Mouse (Mus musculus) forebrain, postnatal 0 days (tissue): ENCODE results near the gene Sh2d6. TPM values are rescaled to one million over a fixed set of nuclear protein-coding genes. Genes with fewer than 3 reads are reported as not detected.

Source experiments
- ATAC-seq: fragments of 200-750 bp; cut with Nextera tagmentation; 2 replicates; pipeline ENCODE4 v1.8.0; 2017; ENCODE audit warnings: mild to moderate bottlenecking, moderate library complexity
- DNase-seq: peaks from one replicate; pipeline ENCODE4 v3.0.0-alpha.2; 2015
- H3K27ac ChIP-seq: fragments of 300-500 bp; sonication (generic); 2 replicates; pipeline ENCODE4 v1.5.1; 2014; ENCODE audit warnings: low read depth, mild to moderate bottlenecking, antibody characterized with exemption, low read length, moderate library complexity, mixed read lengths
- H3K27me3 ChIP-seq: fragments of 300-500 bp; sonication (generic); 2 replicates; pipeline ENCODE4 v1.6.1; 2014; ENCODE audit warnings: mild to moderate bottlenecking, low read length, mixed read lengths; ENCODE audit not compliant: insufficient read depth
- H3K36me3 ChIP-seq: fragments of 300-500 bp; sonication (generic); 2 replicates; pipeline ENCODE4 v1.6.1; 2014; ENCODE audit warnings: mild to moderate bottlenecking, moderate library complexity; ENCODE audit not compliant: insufficient read depth
- H3K4me1 ChIP-seq: fragments of 300-500 bp; sonication (generic); 2 replicates; pipeline ENCODE4 v1.6.1; 2014; ENCODE audit warnings: antibody characterized with exemption; ENCODE audit not compliant: insufficient read depth
- H3K4me2 ChIP-seq: fragments of 300-500 bp; sonication (generic); 2 replicates; pipeline ENCODE4 v1.6.1; 2014; ENCODE audit warnings: low read depth, mild to moderate bottlenecking, moderate library complexity
- H3K4me3 ChIP-seq: fragments of 300-500 bp; sonication (generic); 2 replicates; pipeline ENCODE4 v1.5.1; 2014; ENCODE audit warnings: low read depth, low read length, mixed read lengths
- H3K9ac ChIP-seq: fragments of 300-500 bp; sonication (generic); 2 replicates; pipeline ENCODE4 v1.6.1; 2014; ENCODE audit warnings: mild to moderate bottlenecking
- H3K9me3 ChIP-seq: fragments of 300-500 bp; sonication (generic); 2 replicates; pipeline ENCODE4 v1.6.1; 2016; ENCODE audit warnings: low read length
- CTCF ChIP-seq: sonication (generic); IDR thresholded peaks from 2 replicates; pipeline ENCODE4 v1.5.1; 2016; ENCODE audit warnings: antibody characterized with exemption, control low read depth, low read depth
- WGBS: fragments of 180-500 bp; shearing (Covaris S2); extraction: QIAGEN DNeasy Blood & Tissue Kit; methylation state at CpG from one replicate; pipeline ENCODE4 v1.1.7; 2014; 5-methylcytosine and 5-hydroxymethylcytosine counted together
- polyA plus RNA-seq: library from polyadenylated mRNA; unstranded; fragments of >200 nt; fragmentation: Nextera tagmentation; extraction: Ambion mirVana; gene quantifications from 2 replicates; pipeline ENCODE4 v1.2.1, GENCODE M21; 2015
- total RNA-seq: library from RNA; depleted of rRNA; stranded (reverse); fragments of >200 nt; gene quantifications from 2 replicates; pipeline ENCODE4 v1.2.3, GENCODE M21; 2014

The Sh2d6 gene
- total and polyA plus RNA-seq, 2 experiments from 2014 or later = 0.24 to 0.47 TPM

DNA sequence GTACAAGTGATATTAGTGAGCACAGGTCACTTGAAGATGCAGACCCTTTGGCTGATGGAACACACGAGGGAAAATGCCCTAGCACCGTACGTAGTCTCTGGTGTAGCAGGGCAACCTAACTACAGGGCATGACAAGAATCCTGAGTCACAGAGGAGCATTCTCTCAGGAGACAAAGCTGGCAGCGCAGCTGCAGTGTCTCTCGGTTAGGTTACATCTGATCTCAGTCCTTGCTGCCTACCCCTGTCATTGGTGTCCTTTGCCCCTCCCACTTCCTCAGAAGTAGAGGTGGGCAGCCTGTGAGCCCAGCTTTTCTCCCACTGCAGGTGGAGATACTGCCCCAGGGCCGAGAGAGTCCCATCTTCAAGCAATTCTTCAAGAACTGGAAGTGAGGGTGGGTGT, 41.0 kb upstream of the Sh2d6 start:
- 46% methylated on average over 6 of the region's 6 CpGs for WGBS
- TF ChIP-seq CTCF = no peak
- no peak overlapping the region for H3K4me3 ChIP-seq

DNA sequence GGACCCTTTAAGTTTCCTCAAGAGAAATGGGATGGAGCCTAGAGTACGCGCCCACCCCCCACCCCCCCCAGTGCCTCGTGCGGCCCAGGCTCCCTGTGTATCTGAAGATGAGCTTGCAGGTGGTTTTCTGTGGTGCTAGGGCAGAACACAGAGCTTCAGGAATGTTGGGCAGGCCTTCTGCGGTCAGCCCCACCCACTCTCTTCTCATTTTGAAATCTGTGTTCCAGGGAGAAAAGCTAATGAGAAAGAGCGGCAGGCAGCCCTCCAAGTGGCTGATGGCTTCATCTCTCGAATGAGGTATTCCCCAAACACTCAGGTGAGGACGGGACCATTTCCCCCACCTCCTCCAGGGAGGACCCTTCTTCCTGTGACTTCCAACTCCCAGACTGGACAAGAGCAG, 39.3 kb upstream of the Sh2d6 start:
- WGBS = 68% methylated on average over 8 of the region's 8 CpGs
- no peaks in the 10 kb centered on the region for H3K36me3 ChIP-seq
- TF ChIP-seq CTCF = no peak
- H3K27ac ChIP-seq = no peak overlapping the region
- no peaks in the 10 kb centered on the region for H3K9me3 ChIP-seq
- H3K4me2 ChIP-seq = no peak overlapping the region
- ATAC-seq = no peak
- H3K9ac ChIP-seq = no peak overlapping the region
- no peaks in the 10 kb centered on the region for H3K27me3 ChIP-seq
- DNase-seq = no peak
- no peak overlapping the region for H3K4me3 ChIP-seq
- H3K4me1 ChIP-seq = no peaks in the 10 kb centered on the region

More for the DNA sequence above, 41.0 kb upstream of the Sh2d6 start:
- no peaks in the 10 kb centered on the region for H3K4me1 ChIP-seq
- H3K27ac ChIP-seq = no peak overlapping the region
- H3K4me2 ChIP-seq = no peak overlapping the region
- no peak overlapping the region for H3K9ac ChIP-seq
- no peaks in the 10 kb centered on the region for H3K9me3 ChIP-seq
- H3K36me3 ChIP-seq = no peaks in the 10 kb centered on the region
- no peak for ATAC-seq
- no peaks in the 10 kb centered on the region for H3K27me3 ChIP-seq
- no peak for DNase-seq

DNA sequence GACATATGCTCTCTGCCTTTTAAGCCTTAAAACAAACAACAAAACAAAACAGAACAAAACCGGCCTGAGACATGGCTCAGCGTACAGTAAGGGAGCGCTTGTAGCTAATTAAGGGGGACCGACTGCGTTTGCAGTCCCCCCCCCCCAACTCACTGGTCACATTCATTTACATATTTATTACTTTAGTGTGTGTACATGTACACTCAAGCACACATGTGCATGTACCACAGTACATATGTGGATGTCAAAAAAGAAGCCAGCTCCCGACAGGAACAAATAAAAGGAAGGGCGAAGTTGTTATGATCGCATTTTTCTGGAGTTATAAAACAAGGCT, 31.5 kb upstream of the Sh2d6 start:
- DNase-seq = no peak
- peaks cover 8% of the 10 kb centered on the region for H3K4me1 ChIP-seq
- H3K27me3 ChIP-seq = no peaks in the 10 kb centered on the region
- WGBS = 14% methylated on average over 8 of the region's 8 CpGs
- H3K27ac ChIP-seq = peak overlapping the region; percentile 77
- H3K4me3 ChIP-seq = peak overlapping the region; percentile 40
- TF ChIP-seq CTCF = no peak
- H3K36me3 ChIP-seq = no peaks in the 10 kb centered on the region
- H3K9me3 ChIP-seq = no peaks in the 10 kb centered on the region
- peak overlapping the region; percentile 64 for H3K4me2 ChIP-seq
- peak overlapping the region; percentile 49 for H3K9ac ChIP-seq
- ATAC-seq = no peak

DNA sequence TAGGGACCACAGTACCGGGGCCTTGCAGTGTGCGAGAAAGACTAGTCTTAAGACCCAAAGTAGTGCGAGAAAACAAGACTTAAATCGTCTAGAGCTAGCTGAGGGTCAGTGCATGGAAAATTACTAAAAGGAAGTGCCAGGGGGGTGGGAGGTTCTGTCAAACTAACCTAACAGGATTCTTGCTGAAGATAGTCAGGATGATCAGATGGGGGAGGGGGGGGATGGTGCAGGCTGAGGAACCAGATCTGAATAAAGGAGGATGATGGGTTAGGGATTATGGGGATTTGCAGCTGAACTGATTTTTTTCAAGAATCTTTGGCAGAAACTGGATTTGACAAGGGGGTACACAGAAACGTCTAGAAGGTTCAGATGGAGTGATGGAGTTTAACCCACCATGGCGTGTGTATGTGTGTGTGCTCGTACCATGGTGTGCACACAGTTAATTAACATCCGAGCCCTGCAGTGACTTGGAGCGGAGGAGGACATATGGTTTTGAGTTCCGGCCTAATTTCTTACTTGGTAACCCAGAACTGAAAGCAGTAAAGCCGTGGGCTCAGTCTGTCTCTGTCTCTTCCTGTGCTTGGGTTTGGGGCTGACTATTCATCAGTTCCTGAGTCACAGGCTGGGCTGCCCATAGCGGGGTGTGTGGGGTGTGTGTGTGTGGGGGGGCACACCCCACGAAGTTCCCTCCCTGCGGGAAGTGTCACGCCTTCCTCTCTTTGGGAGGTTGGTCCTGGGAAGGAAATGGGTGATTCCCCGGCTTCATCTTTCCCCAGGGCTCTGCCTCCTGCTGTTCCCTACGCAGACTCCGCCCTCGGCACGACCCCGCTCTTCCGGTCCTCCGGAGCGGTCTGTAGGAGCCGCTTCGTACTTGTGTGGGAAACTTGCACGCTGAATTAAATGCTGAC, 30.9 kb upstream of the Sh2d6 start:
- peaks cover 8% of the 10 kb centered on the region for H3K4me1 ChIP-seq
- ATAC-seq = peak; percentile 93
- H3K27me3 ChIP-seq = no peaks in the 10 kb centered on the region
- H3K9ac ChIP-seq = peak overlapping the region; percentile 49
- H3K4me3 ChIP-seq = peak overlapping the region; percentile 40
- no peak; the same call in 1 of the 2 replicates for TF ChIP-seq CTCF
- no peaks in the 10 kb centered on the region for H3K9me3 ChIP-seq
- peak overlapping the region; percentile 64 for H3K4me2 ChIP-seq
- WGBS = 18% methylated on average over 27 of the region's 27 CpGs
- peak overlapping the region; percentile 77 for H3K27ac ChIP-seq
- no peaks in the 10 kb centered on the region for H3K36me3 ChIP-seq
- DNase-seq = peak; percentile 66

DNA sequence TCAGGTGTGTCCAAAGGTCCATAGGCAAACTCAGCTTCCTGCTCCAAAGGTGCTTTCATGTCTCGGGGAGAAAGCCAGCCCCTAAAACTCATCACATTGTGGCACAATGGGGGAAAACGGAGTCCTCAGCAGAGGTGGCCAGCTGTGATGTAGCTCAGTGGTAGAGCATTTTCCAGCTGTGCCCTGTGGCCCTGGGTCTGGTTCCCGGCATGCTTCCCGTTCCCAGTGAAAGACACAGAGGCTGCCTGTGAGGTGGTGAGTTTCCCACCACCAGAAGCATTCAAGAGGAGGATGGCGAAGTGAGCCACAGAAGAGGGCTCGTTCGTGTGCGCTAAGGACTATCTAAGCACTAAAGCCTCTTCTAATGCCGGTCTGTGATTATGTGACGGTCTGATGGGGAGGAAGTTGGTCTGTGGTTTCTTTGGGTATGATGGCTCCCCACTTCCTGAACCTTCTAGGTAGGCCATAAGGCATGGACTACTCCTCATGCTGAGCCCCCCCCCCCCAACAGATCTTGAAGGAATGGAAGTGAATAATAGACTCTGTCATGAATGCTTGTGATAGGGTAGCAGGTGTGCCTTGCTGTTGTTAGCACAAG, 29.1 kb upstream of the Sh2d6 start:
- Histone ChIP-seq H3K9ac (no peak overlapping the region), H3K4me3 (no peak overlapping the region), H3K4me1 (peaks cover 8% of the 10 kb centered on the region), H3K27me3 (no peaks in the 10 kb centered on the region), H3K36me3 (no peaks in the 10 kb centered on the region), H3K27ac (no peak overlapping the region), H3K9me3 (no peaks in the 10 kb centered on the region), H3K4me2 (no peak overlapping the region)
- ATAC-seq (no peak), DNase-seq (no peak)
- WGBS = 88% methylated on average over 10 of the region's 10 CpGs
- no peak for TF ChIP-seq CTCF

DNA sequence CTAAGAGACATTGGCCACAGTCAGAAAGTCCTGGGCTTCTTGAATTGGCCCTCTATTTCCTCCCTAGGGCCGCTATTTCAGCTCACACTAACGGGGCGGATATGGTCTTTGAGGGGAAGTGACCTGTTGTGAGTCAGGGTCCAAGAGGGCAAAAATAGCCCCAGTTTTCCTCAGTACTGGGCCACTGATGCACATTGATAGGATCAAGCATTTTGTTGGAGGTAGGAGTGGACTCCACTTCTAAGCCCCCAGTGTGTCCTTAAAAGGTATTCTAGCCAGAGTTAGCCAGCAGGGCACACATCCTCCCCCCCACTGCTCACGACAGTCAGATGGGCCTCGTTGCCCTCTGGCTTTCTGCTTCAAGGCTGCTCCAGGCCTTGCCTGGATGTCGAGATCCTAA, 28.5 kb upstream of the Sh2d6 start:
- DNase-seq (no peak), ATAC-seq (no peak)
- Histone ChIP-seq H3K27ac (no peak overlapping the region), H3K27me3 (no peaks in the 10 kb centered on the region), H3K9me3 (no peaks in the 10 kb centered on the region), H3K4me3 (no peak overlapping the region), H3K4me1 (peaks cover 8% of the 10 kb centered on the region), H3K36me3 (no peaks in the 10 kb centered on the region), H3K9ac (no peak overlapping the region), H3K4me2 (no peak overlapping the region)
- TF ChIP-seq CTCF = no peak
- 68% methylated on average over 6 of the region's 6 CpGs for WGBS

DNA sequence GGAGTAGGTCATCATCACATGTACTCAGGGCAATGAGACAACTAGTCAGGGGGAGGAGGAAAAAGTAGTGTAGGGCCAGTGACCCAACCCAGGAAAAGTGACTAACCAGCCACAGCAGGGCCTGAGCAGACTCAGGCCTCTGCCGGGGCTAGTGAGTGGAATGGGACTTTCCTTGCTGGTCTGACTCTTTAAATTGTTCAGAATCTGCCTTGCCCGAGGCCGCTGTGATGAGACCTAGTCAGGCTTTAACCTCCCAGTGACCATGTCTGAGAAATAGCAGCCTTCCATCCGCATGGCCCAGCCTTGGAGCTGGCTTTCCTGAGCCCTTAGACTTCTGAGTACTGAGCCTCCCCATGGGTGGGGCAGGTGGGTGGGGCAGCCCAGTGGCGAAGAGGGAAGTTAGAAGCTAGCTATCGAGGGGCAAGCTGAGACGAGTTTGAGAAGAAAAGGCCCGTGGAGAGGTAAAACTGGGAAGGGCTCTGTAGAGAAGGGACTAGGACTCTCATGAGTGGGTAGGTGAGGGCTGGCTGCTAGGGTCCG, 27.6 kb upstream of the Sh2d6 start:
- H3K9ac ChIP-seq = no peak overlapping the region
- H3K4me2 ChIP-seq = no peak overlapping the region
- WGBS = 67% methylated on average over 9 of the region's 9 CpGs
- ATAC-seq = no peak
- H3K36me3 ChIP-seq = no peaks in the 10 kb centered on the region
- no peaks in the 10 kb centered on the region for H3K27me3 ChIP-seq
- H3K4me3 ChIP-seq = no peak overlapping the region
- no peaks in the 10 kb centered on the region for H3K9me3 ChIP-seq
- peaks cover 8% of the 10 kb centered on the region for H3K4me1 ChIP-seq
- H3K27ac ChIP-seq = no peak overlapping the region
- TF ChIP-seq CTCF = no peak
- DNase-seq = no peak
